Mouse (Mus musculus): ENCODE data around the gene Olfr418. TPM values are rescaled to one million over a fixed set of nuclear protein-coding genes. Genes with fewer than 3 reads are reported as not detected.
"Not testable (repeated sequence)": the region's sequence is repeated elsewhere in the genome, so short reads cannot be mapped to it uniquely, and the experiment has no call there.

The Olfr418 gene
- not detected in 2 replicates for polyA plus RNA-seq (2012; rRNA removed)

- DNase-seq (ENCODE audit: low read depth), result no peak
Measured at GRCm38 (mm10) chr1:173265701-173266100, at the start of gene Olfr418. Gene Olfr418, plus strand, starts transcription at chr1:173266001.

DNA sequence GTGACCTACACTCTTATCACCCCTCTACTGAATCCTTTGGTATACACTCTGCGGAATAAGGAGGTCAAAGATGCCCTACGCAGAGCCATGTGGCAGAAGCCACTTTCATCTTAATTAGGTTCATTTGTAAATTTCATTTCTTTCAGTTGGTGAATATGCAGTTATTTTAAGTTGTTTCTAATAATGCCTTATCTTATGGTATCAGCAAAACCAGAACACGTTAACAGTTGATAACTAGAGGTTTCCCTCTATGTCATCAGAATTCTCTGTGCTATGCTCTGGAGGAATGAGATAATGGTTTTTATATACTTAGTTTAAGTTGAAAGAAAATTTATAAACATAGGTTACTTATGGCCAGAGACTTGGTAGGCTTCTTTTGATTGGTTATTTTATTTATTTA is 49.3 kb upstream of the Olfr418 start:
- no peak for DNase-seq (ENCODE audit: low read depth)

DNA sequence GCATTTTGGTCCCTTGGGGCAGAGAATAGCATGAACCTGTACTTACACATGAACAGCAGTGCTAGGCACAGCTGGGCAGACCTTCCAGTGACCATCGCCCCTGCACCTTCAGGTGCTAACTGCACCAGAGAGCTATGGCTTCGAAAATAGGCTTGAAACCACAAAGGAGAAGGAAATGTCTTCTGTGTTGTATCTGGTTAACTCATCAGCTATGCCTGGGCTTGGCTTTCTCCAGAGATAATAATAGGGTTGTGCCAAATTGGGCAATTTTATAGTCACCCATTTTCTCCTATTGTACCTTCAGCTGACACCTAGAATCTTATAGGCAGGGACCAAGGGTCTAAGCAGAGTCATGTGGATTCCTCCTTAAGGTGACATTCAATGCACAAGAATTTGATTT is 38.7 kb upstream of the Olfr418 start, which contains the start of gene Fcer1a:
Fcer1a (minus strand) TSS at position 134 of the 400 bp plus-strand sequence.
- no peak for DNase-seq (ENCODE audit: low read depth)

DNA sequence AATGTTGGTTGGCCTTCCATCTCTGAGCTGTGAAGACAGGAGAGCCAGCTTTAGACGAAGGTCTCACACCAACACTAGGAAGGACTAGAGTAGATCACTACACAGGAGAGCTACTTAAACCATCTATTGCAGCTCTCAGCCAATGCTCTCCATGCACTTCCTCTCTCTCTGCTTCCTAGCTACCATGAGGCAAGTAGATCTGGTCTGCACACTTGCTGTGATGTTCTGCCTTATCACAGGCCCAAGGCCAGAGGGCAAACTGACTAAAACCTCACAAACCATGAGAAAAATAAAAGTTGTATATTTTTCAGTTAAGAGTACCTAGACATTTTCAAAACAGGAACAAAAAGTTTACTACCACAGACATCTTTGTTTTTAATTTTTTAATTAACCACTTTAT is 28.8 kb upstream of the Olfr418 start:
- DNase-seq (ENCODE audit: low read depth), result not testable (repeated sequence)

DNA sequence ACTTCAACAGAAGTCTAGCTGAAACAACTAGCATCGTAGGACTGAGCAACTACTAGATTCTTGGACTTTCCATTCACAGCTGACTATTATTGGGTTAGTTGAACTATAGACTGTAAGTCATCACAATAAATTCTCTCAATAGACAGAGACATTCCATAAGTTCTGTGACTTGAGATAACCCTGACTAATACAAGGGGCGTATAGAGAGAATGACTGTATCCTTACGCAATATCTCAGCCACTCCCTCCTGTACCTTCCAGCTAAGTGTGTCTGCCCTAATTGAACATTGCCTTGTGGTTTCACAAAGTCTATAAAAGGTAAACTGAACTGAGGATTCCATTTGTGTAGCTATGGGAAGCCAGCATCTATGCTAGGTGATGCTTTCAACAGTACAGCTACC is 15.9 kb upstream of the Olfr418 start:
- no peak for DNase-seq (ENCODE audit: low read depth)

- DNase-seq (ENCODE audit: low read depth), result no peak
Measured at GRCm38 (mm10) chr1:173277677-173278076, 11.9 kb downstream of the Olfr418 start, which contains the start of gene Mptx2. Gene Mptx2, minus strand, starts transcription at chr1:173277777.

DNA sequence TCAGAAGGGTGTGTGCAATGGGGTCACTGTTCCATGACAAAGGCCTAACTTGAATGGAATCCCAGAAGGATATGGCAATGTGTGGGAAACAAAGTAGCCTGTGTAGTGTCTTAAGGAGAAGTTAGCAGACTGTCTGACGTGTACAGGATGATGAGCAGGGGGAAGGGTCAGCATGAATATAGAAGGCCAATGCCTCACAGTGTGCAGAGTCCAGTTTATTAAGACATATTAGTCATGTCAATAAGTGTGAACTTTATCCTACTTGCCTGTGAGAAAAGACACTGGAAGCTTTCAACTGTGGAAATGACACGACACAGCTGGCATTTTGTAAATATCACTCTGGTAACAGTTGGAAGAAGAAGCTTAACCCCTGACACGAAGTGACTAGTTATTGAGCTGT is 37.0 kb downstream of the Olfr418 start:
- DNase-seq (ENCODE audit: low read depth), result not testable (repeated sequence)

- DNase-seq (ENCODE audit: low read depth), result not testable (repeated sequence)
Measured at GRCm38 (mm10) chr1:173313535-173314050, 47.8 kb downstream of the Olfr418 start.

GRCm38 (mm10) chr1:173315725-173316124 is 49.9 kb downstream of the Olfr418 start:
- no peak for DNase-seq (ENCODE audit: low read depth)

GRCm38 (mm10) chr1:173317925-173318477 is 52.2 kb downstream of the Olfr418 start:
- DNase-seq (ENCODE audit: low read depth), result no peak

- DNase-seq (ENCODE audit: low read depth), result no peak
Measured at GRCm38 (mm10) chr1:173321593-173322248, 55.9 kb downstream of the Olfr418 start.

GRCm38 (mm10) chr1:173322249-173322627 is 56.4 kb downstream of the Olfr418 start:
- no peak for DNase-seq (ENCODE audit: low read depth)

Other genes with a start within 250 kb of the Olfr418 start
- gene Olfr1408, start 128.6 kb upstream of the Olfr418 start, polyA plus RNA-seq (2012; rRNA removed), result not detected in 2 replicates
- not detected in 2 replicates for gene Olfr1406, start 75.4 kb upstream of the Olfr418 start, polyA plus RNA-seq (2012; rRNA removed)
- not detected in 2 replicates for gene Olfr218, start 68.2 kb upstream of the Olfr418 start, polyA plus RNA-seq (2012; rRNA removed)
- gene Olfr1404, start 53.6 kb upstream of the Olfr418 start, polyA plus RNA-seq (2012; rRNA removed), result not detected in 2 replicates
- 0.37 TPM in 1 of 2 replicates, not detected in the other for gene Fcer1a, start 38.8 kb upstream of the Olfr418 start, polyA plus RNA-seq (2012; rRNA removed)
- not detected in 2 replicates for gene Mptx2, start 11.8 kb downstream of the Olfr418 start, polyA plus RNA-seq (2012; rRNA removed)
- 9.0 and 12.5 TPM in 2 replicates for gene Ackr1, start 67.7 kb downstream of the Olfr418 start, polyA plus RNA-seq (2012; rRNA removed)
- 1.3 and 2.7 TPM in 2 replicates for gene Aim2, start 84.9 kb downstream of the Olfr418 start, polyA plus RNA-seq (2012; rRNA removed)
- gene Cadm3, start 101.7 kb downstream of the Olfr418 start, polyA plus RNA-seq (2012; rRNA removed), result 8.5 and 11.4 TPM in 2 replicates
- 0.38 and 0.66 TPM in 2 replicates for gene Ifi206, start 225.0 kb downstream of the Olfr418 start, polyA plus RNA-seq (2012; rRNA removed)